Mouse (Mus musculus): ENCODE measurements at regions not wholly inside any gene's neighbourhood (a gene's known extent, or its start where the extent isn't known, plus 50 kb on each side); places are given as distances from the start of the nearest gene placed in this dataset.

- no peak for DNase-seq (ENCODE audit: low read depth, low spot score)
Measured at GRCm38 (mm10) chr3:151182132-151182531, 255.6 kb upstream of the Adgrl4 start.

DNA sequence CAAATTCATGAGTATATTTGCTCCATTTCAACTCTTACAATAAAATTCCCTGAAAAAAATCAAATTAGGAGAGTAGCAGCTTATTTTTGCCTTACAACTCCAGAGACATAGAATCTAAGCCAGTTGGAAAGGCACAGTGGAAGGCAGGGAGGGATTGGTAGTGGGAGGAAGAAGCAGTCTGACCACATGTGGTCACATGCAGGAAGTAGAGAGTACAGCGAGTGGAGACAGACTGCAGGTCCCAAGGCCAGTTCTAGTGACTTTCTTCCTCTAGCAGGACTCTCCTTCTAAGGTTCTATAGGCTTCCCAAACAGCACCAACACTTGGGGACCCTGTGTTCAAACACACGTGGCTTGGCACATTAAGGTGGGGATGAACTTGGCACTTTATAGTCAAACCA lies 245.6 kb upstream of the Adgrl4 start:
- DNase-seq (ENCODE audit: low read depth, low spot score), result no peak

- DNase-seq (ENCODE audit: low read depth, low spot score), result no peak
Measured at GRCm38 (mm10) chr3:151210978-151211377, 226.7 kb upstream of the Adgrl4 start.

GRCm38 (mm10) chr3:151216764-151217502 lies 220.8 kb upstream of the Adgrl4 start:
- DNase-seq (ENCODE audit: low read depth, low spot score), result no peak

DNA sequence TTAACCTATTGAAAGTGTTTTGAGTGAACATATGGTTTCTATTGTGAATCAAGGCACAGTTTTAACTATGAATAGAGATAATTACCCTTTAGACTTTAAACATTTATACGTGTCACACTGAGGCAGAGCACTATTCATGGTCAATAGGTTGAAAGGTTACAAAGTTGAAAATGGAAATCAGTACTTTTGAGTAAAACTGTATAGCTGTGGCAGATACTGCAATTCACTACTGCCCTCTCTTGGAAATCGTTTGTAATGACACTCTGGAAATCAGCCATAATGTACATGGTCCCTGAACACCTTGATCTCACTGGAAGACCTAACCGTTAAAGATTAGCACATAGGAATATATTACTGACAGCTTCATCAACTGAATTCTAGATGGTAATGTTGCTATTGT lies 215.3 kb upstream of the Adgrl4 start:
- peak; percentile 58 for DNase-seq (ENCODE audit: low read depth, low spot score)

GRCm38 (mm10) chr3:151252458-151252857 lies 185.2 kb upstream of the Adgrl4 start:
- DNase-seq (ENCODE audit: low read depth, low spot score), result no peak

- DNase-seq (ENCODE audit: low read depth, low spot score), result no peak
Measured at GRCm38 (mm10) chr3:151262821-151263220, 174.9 kb upstream of the Adgrl4 start.

DNA sequence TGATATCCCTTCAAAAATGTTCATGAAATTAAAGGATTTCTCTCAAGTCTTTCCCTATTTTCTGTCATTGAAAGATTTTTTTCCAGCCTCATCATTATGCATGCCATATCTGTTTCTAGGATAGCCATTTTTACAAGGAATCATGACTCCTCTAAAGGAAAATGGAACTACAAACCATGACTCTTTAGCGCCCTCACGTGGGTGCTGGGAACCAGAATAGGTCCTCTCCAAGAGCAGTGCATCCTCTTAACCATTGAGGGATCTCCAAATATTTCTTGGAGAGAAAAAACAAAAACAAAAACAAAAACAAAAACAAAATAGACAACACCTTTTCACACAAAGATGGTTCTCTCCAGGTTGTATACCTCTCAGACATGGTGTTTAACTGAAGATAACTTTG lies 172.0 kb upstream of the Adgrl4 start:
- no peak for DNase-seq (ENCODE audit: low read depth, low spot score)

GRCm38 (mm10) chr3:151269514-151269913 lies 168.2 kb upstream of the Adgrl4 start:
- no peak for DNase-seq (ENCODE audit: low read depth, low spot score)

DNA sequence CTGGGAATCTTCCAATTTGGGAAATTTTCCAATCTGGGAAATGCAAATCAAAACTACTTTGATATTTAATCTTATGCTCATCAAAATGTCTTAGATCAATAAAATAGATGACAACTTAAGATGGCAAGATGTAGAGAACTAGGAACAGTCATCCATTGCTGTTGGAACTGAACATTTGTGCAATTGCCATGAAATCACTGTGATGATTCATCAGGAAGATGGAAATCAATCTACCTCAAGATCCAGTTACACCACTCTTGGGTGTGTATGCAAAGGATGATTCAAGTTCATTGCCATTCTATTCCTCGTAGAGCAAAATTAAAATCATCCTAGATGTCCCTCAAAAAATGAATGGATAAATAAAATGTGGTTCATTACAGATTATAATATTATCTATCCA lies 153.9 kb upstream of the Adgrl4 start:
- no peak for DNase-seq (ENCODE audit: low read depth, low spot score)

DNA sequence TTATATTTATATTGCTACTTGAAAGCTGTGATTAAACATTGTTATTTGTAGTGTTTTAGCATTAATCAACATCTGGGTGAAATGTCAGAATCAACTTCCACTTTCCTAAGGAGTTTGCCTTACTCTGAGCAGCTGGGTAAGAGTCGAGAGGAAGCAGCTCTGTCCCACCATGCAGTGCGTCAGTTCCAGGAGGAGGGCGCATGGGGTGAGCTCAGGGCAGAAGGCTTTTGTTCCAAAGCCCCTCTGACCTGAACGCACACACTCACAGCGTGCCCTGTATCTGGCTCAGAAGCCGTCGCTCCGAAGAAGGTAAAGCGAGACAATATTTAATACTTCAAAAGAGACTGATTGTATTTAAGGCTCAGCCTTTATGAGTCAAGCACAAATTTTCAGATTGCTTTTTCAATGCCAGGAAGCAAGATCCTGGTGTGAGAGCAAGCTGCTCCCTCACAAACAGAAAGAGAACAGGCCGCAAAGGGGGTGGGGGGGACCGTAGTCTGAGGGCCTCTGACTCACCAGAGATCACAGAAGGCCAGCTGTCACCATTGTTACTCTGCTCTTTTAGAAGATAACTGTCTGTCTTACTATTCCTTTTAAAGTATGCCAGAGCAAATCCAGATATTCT lies 143.6 kb upstream of the Adgrl4 start:
- DNase-seq (ENCODE audit: low read depth, low spot score), result peak; percentile 30

DNA sequence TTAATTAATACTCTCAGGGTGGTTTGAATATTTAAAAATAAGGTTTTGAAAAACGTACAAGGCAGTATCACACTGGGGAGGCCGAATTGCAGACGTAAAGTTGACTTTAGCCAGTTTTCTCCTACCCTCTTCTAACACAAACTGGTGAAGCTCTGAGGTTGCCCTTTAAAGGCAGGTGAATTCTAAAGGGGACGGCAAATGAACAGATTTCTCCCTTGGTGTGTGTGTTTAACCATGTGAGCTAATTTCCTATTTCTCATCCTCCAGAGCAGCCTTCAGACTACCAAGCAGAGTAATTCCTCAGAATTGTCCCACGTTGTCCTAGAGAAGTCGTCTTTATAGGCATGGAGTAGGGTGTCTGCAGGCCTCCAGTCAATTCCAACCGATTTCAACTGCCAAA lies 143.1 kb upstream of the Adgrl4 start:
- DNase-seq (ENCODE audit: low read depth, low spot score), result no peak

- no peak for DNase-seq (ENCODE audit: low read depth, low spot score)
Measured at GRCm38 (mm10) chr3:151295027-151295426, 142.7 kb upstream of the Adgrl4 start.

DNA sequence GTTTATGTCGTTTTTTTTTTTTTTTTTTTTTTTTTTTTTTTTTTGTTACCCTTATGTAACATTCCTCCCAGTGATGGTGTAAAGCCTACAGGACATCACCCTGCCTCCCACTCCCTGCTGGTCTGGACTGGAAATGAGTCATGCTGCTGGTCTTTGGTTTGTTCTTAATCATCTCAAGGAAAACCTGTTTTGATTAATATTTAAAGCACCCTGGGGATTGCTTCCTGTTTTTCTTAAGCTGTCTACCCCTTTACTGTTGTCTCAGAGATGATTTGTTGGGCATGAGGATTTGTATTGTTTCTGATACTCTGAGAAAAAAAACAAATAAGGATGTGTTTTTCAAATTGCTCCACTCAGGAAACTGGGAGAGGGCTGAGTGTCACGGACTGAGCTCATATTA lies 139.4 kb upstream of the Adgrl4 start:
- no peak for DNase-seq (ENCODE audit: low read depth, low spot score)

DNA sequence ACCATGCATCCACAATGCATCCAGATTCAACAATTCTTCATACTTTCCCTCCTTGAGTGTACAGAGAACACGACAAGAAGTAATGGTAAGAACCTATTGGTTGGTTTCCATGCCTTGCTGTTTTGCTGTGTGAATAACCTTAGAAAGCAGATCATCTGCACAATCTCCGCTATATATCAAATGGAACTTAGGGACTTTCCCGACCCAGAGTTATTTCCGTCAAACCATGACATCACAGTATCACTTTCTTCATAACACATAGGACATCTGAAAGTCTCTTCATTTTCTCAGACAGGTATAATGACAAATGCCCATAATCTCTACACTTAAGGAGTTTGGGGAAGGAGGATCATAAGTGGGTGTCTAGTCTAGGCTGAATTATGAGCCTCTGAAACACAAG lies 132.3 kb upstream of the Adgrl4 start:
- no peak for DNase-seq (ENCODE audit: low read depth, low spot score)

- no peak for DNase-seq (ENCODE audit: low read depth, low spot score)
Measured at GRCm38 (mm10) chr3:151307975-151308374, 129.7 kb upstream of the Adgrl4 start.

- no peak for DNase-seq (ENCODE audit: low read depth, low spot score)
Measured at GRCm38 (mm10) chr3:151323835-151324234, 113.9 kb upstream of the Adgrl4 start.

GRCm38 (mm10) chr3:151329801-151330200 lies 107.9 kb upstream of the Adgrl4 start:
- no peak for DNase-seq (ENCODE audit: low read depth, low spot score)

GRCm38 (mm10) chr3:151331906-151332305 lies 105.8 kb upstream of the Adgrl4 start:
- peak; percentile 13 for DNase-seq (ENCODE audit: low read depth, low spot score)

- no peak for DNase-seq (ENCODE audit: low read depth, low spot score)
Measured at GRCm38 (mm10) chr3:151332317-151332687, 105.4 kb upstream of the Adgrl4 start.

- no peak for DNase-seq (ENCODE audit: low read depth, low spot score)
Measured at GRCm38 (mm10) chr3:151332688-151333452, 104.8 kb upstream of the Adgrl4 start.

DNA sequence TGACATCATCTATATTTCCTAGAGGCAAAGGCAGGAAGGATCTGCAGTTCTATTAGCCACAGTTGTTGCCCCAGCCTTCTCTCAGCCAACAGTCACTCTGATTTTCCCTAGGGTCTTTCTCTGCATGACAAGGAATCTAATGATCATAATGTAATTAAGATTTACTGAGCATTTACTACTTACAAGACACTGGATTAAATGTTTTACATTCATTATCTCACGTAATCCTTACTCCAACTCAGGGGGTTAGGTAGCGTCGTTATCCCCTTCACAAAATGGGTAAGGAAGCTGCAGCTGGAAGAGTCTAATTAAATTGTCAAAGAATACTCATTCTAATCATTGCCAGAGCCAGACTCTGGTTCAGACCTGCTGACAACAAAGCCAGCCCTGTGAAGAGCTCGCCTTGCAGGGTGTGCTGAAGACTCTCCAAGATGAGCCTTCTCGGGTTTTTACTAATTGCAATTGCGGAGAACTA lies 103.8 kb upstream of the Adgrl4 start:
- no peak for DNase-seq (ENCODE audit: low read depth, low spot score)

Measured in mesoderm, embryonic 11.5 days (tissue).